Mouse (Mus musculus): Measurements from ENCODE around the gene Hist1h2bk.

The Hist1h2bk gene

GRCm38 (mm10) chr13:22013716-22014115, 22.0 kb upstream of the Hist1h2bk start:
- no peak for DNase-seq (ENCODE audit: extremely low read depth, low read depth, low spot score)

DNA sequence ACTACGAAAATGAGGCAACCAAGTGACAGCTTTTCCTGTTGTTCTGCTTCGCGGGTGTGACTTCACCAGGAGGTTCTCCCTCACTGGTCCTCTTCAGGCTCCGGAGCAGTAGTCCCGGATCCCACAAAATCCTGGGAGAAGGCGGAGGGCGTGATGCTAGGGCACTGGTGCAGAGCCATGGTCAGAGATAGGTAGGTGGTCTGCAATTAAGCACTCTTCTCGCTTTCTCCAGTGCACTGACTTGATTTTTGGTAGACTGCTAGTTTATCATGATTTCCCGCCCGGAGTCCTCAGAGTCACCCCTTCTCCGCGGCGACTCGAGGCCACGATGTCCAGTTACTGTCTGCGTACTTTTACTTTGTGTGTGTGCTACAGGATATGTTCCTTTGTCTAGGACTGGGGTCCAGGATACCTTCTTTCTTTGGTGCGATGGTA, 21.2 kb upstream of the Hist1h2bk start:
- DNase-seq (ENCODE audit: extremely low read depth, low read depth, low spot score): no peak

DNA sequence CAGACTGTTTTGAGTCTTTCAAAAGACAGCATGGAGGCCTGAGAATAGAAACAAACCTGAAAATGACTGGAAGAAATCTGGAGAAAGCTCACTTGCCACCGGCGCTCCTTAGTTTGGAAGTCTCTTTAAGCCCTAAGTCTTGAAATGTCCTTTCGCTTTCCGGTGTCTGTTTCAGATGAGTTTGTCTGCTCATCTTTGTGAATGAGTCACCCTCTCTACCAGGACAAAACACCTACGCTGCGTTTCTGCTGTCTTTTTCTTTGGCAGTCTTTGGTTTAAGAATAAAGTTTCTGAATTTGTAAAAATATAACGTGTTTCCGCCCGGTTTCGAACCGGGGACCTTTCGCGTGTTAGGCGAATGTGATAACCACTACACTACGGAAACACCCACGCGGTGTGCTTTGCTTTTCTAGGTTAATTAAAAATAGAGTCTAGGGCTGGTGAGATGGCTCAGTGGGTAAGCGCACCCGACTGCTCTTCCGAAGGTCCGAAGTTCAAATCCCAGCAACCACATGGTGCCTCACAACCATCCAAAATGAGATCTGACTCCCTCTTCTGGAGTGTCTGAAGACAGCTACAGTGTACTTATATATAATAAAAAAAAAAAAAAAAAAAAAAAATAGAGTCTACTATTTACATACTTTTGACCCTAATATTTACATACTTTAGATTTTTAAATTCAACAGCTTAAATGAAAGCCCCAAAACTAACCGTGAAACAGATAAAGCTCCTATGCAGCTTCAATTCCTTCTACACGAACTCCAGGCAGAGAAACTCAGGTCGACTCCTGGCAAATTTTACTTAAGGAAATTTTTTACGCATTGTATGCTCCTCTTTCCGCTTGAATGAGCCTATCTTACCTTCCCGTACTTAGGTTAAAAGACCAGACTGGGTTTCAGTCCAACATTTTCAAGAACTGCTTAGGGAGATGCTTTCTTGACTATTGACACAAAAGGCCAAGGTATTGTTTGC, 19.9 kb upstream of the Hist1h2bk start:
- no peak for DNase-seq (ENCODE audit: extremely low read depth, low read depth, low spot score)

DNA sequence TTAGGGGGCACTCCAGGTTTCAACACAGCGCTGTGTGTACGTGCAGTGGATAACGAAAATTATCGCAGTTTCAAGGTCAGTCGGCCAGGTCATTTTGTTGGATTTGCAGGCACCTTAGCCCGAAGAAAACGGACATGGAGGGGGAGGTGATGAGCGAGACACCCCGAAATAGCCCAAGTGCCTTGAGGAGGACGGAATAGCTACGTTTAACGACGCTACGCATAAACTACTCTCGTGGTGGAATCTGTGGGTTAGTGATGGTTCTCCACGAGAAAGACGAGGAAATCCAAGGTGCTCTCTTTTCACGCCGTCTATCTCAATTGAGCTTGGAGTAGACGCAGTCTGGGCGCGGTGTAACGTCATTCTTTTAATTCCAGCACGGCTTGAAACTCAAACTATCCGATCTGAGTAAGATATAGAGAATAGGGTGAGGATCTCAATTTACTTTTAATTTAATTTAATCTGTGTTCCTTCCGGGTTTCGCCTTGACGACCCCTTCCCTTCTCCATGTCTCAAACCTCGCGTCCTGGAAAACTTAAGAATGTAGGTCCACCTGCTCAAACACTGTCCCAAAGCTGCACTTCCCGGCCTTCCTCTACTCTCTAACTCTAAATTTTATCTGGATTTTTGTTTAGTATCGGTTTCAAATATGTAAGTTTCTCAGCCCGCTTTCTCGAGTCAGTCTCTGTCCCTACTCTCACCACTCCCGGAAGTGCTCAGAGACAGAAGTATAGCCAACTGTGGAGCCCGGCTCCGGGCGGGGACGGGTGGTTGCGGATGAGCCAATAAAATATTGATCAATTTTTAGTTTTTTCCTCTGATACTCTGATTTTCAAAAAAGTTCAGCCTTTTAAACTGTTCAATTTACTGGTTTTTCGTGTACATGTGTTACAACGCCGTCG, 15.5 kb upstream of the Hist1h2bk start:
- DNase-seq (ENCODE audit: extremely low read depth, low read depth, low spot score): no peak

- DNase-seq (ENCODE audit: extremely low read depth, low read depth, low spot score): no peak
These were observed 14.8 kb upstream of the Hist1h2bk start for GRCm38 (mm10) chr13:22020901-22021339.

DNA sequence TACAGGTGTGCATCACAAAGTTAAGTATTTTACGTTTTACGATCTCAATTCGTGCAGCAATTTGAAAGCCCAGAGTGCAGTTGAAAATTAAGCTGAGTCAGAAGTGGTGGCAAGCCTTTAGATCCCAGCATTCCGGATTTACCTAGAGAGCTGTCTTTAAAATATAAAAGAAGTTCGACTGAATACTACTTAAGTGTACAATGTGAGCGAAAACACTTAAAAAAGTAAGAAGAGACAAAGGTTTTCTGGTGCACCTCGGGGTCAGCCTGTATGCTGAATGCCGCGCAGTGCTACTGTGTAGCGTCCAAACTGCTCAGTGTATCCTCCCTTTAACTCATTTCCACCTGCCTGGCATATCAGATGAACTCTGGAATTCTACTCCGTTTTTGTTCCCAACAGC, 14.1 kb upstream of the Hist1h2bk start:
- no peak for DNase-seq (ENCODE audit: extremely low read depth, low read depth, low spot score)

GRCm38 (mm10) chr13:22022241-22022640, 13.4 kb upstream of the Hist1h2bk start:
- DNase-seq (ENCODE audit: extremely low read depth, low read depth, low spot score): no peak

GRCm38 (mm10) chr13:22026058-22027031, 9.3 kb upstream of the Hist1h2bk start:
- DNase-seq (ENCODE audit: extremely low read depth, low read depth, low spot score): no peak

- DNase-seq (ENCODE audit: extremely low read depth, low read depth, low spot score): no peak
These were observed 6.8 kb upstream of the Hist1h2bk start for GRCm38 (mm10) chr13:22028673-22029460.

- DNase-seq (ENCODE audit: extremely low read depth, low read depth, low spot score): no peak
These were observed 5.7 kb upstream of the Hist1h2bk start for GRCm38 (mm10) chr13:22029928-22030327.

- DNase-seq (ENCODE audit: extremely low read depth, low read depth, low spot score): no peak
These were observed 5.2 kb upstream of the Hist1h2bk start for GRCm38 (mm10) chr13:22030493-22030892.

DNA sequence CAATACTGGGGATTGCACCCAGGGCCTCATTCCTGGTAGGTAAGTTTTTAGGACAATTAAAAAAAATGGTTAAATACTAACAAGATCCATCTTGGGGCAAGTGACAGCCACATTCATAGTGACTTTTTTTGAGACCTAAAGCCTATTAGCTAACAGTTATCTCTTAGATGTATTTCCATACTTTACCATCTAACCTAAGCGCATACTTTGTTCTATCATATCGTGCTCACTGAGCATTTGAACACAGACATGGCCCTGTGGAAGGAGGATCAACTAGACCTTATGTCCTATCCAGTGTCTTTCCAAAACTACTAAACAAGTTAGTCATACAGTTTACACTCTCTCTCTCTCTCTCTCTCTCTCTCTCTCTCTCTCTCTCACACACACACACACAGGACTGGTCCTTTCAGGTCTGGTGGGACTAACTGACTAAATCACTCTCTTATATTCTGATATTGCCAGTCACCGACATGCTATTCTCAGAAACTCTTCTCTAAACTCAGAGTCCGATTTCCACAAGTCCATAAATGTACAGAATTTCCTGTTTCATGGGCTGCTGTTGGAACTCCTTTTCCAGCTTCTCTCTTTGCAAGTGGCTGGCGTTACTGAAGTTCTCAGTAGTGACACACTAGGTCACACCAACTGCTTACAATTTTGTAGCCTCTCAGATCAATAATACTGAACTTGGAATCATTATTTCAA, 1.8 kb upstream of the Hist1h2bk start:
- DNase-seq (ENCODE audit: extremely low read depth, low read depth, low spot score): no peak

DNA sequence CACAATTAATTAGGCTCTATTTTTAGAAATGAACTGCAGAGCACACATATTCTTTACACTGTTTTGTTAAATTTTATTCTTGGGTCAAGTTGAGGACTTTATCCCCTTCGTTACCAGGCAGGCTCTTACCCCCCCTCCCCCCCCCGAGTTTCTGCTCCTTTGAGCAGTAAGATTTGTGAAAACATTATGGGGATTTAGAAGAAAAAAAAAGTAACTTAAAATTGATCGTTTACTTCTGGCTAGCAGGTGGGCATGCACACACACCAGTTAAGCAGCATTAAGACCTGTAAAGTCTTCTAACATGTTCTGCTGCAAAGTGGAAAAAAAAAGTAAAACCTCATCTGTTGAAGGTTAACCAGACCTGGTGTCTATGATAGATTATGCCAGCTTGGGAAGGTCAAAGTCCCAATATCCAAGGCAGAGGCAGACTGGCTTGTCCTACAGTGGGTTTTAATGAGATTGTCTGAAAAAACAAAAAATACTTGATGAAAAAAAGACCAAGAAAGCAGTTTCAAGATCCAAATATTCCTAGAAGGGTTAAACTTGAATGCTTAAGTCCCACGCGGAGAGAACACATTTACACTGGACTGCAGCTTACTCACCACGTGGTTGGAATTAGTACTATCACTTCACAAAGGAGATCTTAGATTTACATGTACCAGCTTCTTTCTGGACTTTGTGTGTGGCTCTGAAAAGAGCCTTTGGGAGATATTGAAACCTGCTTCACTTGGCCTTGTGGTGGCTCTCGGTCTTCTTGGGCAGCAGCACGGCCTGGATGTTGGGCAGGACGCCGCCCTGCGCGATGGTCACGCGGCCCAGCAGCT, 1.0 kb upstream of the Hist1h2bk start:
- no peak for DNase-seq (ENCODE audit: extremely low read depth, low read depth, low spot score)

- DNase-seq (ENCODE audit: extremely low read depth, low read depth, low spot score): no peak
These were observed 683 bp downstream of the Hist1h2bk start for GRCm38 (mm10) chr13:22036149-22036956.

- DNase-seq (ENCODE audit: extremely low read depth, low read depth, low spot score): no peak
These were observed 1.3 kb downstream of the Hist1h2bk start for GRCm38 (mm10) chr13:22036986-22037385.

GRCm38 (mm10) chr13:22037415-22037814, 1.7 kb downstream of the Hist1h2bk start:
- no peak for DNase-seq (ENCODE audit: extremely low read depth, low read depth, low spot score)

- no peak for DNase-seq (ENCODE audit: extremely low read depth, low read depth, low spot score)
These were observed 3.7 kb downstream of the Hist1h2bk start for GRCm38 (mm10) chr13:22039364-22039763.
